Mouse (Mus musculus): ENCODE data around the gene Il12a. TPM values are rescaled to one million over a fixed set of nuclear protein-coding genes. Genes with fewer than 3 reads are reported as not detected.
A peak's percentile ranks its signal among the peaks of the same experiment; 100 is the strongest.

Gene Il12a
- not detected in 2 replicates for total RNA-seq (2014; rRNA removed; ENCODE audit: low replicate concordance)
- polyA plus RNA-seq (2015; fragmentation: Nextera tagmentation; extraction: Ambion mirVana): 0.12 and 0.21 TPM in 2 replicates

DNA sequence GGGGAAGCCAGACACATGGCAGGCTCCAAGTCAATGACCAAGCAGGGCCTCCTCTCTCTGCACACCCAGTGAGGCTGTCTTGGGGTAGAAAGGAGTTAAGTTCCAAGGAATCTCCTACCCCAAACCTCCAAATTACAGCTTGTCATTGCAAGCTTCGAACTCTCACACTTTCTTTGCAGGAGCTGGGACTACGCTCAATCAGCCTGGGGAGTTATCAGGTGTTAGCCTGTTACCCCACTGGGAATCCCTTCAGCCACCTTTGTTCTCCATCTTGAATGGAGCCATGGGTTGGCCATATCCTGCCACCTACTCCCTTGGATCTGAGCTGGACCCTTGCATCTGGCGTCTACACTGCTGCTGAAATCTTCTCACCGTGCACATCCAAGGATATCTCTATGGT is at the start of gene Il12a:
Gene Il12a, plus strand, starts transcription at position 301 of the 400 bp plus-strand sequence.
- DNase-seq (ENCODE audit: low spot score) (no peak), ATAC-seq (ENCODE audit: insufficient read depth, low read depth) (no peak)
- no peaks in the 10 kb centered on the region for H3K36me3 ChIP-seq (replicated peaks; ENCODE audit: control insufficient read depth, insufficient read depth, low read length)
- no peak for TF ChIP-seq CTCF (IDR thresholded peaks at IDR 0.05; ENCODE audit: low read depth)
- TF ChIP-seq EP300 (IDR thresholded peaks at IDR 0.05; ENCODE audit: low read depth): no peak
- no peaks in the 10 kb centered on the region for H3K9me3 ChIP-seq (replicated peaks; ENCODE audit: control insufficient read depth, low read length)
- H3K27ac ChIP-seq (ENCODE audit: low read depth): no peak within 1 kb of the TSS
- no peak within 1 kb of the TSS for H3K9ac ChIP-seq (replicated peaks; ENCODE audit: low read depth, low read length)
- peaks cover 11% of the 10 kb centered on the region; the same call in 1 of the 2 replicates for H3K4me1 ChIP-seq (ENCODE audit: control insufficient read depth, insufficient read depth)
- H3K4me3 ChIP-seq (ENCODE audit: low read depth, low read length): peak within 1 kb of the TSS; percentile 21
- H3K27me3 ChIP-seq (ENCODE audit: control insufficient read depth, insufficient read depth, low read length): peaks cover 4% of the 10 kb centered on the region; the same call in 1 of the 2 replicates
- peak within 1 kb of the TSS; percentile 47 for H3K4me2 ChIP-seq (ENCODE audit: low read depth, low read length)
- 90% methylated on average over 4 of the region's 4 CpGs for WGBS

DNA sequence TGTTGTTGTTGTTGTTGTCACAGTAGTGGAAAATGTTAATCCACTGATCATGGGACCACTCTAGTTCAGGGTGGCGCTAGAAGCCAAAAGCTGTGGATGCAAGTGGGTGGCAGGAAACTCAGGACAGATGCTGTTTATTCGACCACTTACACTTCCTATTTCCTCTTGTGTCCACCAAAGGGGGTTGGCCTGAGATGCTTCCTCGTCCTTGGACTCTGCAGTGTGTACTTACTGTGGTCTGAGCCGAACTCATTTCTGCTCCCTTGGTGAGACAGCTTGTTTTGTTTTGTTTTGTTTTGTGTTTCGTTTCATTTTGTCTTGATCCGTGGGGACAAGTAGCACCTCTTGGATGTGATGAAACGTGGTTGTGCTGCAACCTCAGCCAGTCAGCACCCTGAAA is 47.5 kb upstream of the Il12a start:
- 72% methylated on average over 7 of the region's 7 CpGs for WGBS

DNA sequence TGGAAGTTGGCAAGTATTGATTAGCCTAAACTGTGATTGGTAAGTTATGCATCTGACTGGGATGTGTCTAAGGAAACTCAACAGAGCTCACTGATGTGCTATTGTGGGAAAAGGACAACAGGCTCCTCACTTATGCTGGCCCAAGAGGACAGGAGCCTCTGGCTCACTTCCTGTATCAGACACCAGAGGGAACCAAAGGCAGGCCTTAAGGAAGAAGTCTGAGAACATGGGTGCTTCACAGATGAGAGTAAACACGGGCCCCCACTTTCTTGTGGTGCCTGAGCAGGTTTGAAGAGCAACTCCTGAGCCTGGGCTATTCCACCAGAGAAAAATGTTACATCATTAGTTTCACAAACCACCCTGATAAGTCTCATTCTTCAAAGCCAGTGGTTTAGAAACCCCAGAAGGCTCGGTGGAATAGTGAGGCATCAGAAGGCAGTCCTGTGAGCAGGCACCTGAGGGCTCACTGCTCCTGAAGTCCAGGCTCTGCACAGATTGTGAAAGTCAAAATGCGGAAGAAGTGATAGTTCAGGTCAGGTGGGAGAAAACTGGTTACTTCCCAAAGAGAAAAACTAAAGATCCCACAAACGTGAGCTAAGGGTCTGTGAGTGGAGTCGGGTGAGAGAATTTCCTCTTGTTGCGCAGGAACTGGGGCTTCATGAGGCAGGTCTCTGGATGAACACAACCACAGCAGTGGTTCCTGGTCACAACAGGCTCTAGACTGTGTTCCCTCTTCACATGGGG is 43.9 kb upstream of the Il12a start:
- no peak overlapping the region for H3K27ac ChIP-seq (ENCODE audit: low read depth)
- no peaks in the 10 kb centered on the region for H3K9me3 ChIP-seq (replicated peaks; ENCODE audit: control insufficient read depth, low read length)
- peak; percentile 33; the same call in 1 of the 2 replicates for ATAC-seq (ENCODE audit: insufficient read depth, low read depth)
- DNase-seq (ENCODE audit: low spot score): no peak
- H3K27me3 ChIP-seq (ENCODE audit: control insufficient read depth, insufficient read depth, low read length): no peaks in the 10 kb centered on the region
- no peaks in the 10 kb centered on the region for H3K4me1 ChIP-seq (ENCODE audit: control insufficient read depth, insufficient read depth)
- H3K9ac ChIP-seq (replicated peaks; ENCODE audit: low read depth, low read length): no peak overlapping the region
- 74% methylated on average over 6 of the region's 6 CpGs for WGBS
- TF ChIP-seq EP300 (IDR thresholded peaks at IDR 0.05; ENCODE audit: low read depth) (no peak), CTCF (IDR thresholded peaks at IDR 0.05; ENCODE audit: low read depth) (peak; percentile 55)
- no peak overlapping the region for H3K4me2 ChIP-seq (ENCODE audit: low read depth, low read length)
- H3K4me3 ChIP-seq (ENCODE audit: low read depth, low read length): no peak overlapping the region
- no peaks in the 10 kb centered on the region for H3K36me3 ChIP-seq (replicated peaks; ENCODE audit: control insufficient read depth, insufficient read depth, low read length)

More for the DNA sequence above, 47.5 kb upstream of the Il12a start:
- TF ChIP-seq CTCF (IDR thresholded peaks at IDR 0.05; ENCODE audit: low read depth): no peak
- TF ChIP-seq EP300 (IDR thresholded peaks at IDR 0.05; ENCODE audit: low read depth): no peak
- Histone ChIP-seq H3K9ac (replicated peaks; ENCODE audit: low read depth, low read length) (no peak overlapping the region), H3K27me3 (ENCODE audit: control insufficient read depth, insufficient read depth, low read length) (no peaks in the 10 kb centered on the region), H3K9me3 (replicated peaks; ENCODE audit: control insufficient read depth, low read length) (no peaks in the 10 kb centered on the region), H3K4me1 (ENCODE audit: control insufficient read depth, insufficient read depth) (no peaks in the 10 kb centered on the region), H3K4me2 (ENCODE audit: low read depth, low read length) (no peak overlapping the region), H3K27ac (ENCODE audit: low read depth) (no peak overlapping the region), H3K36me3 (replicated peaks; ENCODE audit: control insufficient read depth, insufficient read depth, low read length) (no peaks in the 10 kb centered on the region), H3K4me3 (ENCODE audit: low read depth, low read length) (no peak overlapping the region)
- ATAC-seq (ENCODE audit: insufficient read depth, low read depth) (no peak), DNase-seq (ENCODE audit: low spot score) (no peak)

DNA sequence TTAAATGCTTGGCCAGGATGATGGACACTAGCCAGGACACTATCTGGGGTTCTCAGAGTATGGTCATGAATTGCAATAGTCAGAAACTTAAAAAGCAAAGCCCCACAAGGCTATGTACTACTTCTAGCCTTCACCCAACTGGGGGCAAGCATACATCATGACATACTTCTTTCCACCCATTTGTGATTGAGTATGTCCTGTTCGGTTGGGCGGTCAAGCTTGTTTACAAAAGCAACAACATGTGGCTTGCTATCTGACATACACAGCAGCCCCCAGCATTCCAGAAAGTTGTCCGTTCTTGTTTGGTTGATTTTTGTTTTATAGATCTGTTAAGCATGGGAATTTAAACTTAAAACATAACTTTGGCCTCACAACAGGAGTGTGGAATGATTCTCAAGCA is 43.2 kb upstream of the Il12a start:
- H3K4me2 ChIP-seq (ENCODE audit: low read depth, low read length): no peak overlapping the region
- H3K27ac ChIP-seq (ENCODE audit: low read depth): no peak overlapping the region
- no peaks in the 10 kb centered on the region for H3K36me3 ChIP-seq (replicated peaks; ENCODE audit: control insufficient read depth, insufficient read depth, low read length)
- no peaks in the 10 kb centered on the region for H3K9me3 ChIP-seq (replicated peaks; ENCODE audit: control insufficient read depth, low read length)
- no peaks in the 10 kb centered on the region for H3K27me3 ChIP-seq (ENCODE audit: control insufficient read depth, insufficient read depth, low read length)
- no peak for ATAC-seq (ENCODE audit: insufficient read depth, low read depth)
- no peak for DNase-seq (ENCODE audit: low spot score)
- no peaks in the 10 kb centered on the region for H3K4me1 ChIP-seq (ENCODE audit: control insufficient read depth, insufficient read depth)
- whole genome bisulfite sequencing: 70% methylated on average over 3 of the region's 3 CpGs
- H3K4me3 ChIP-seq (ENCODE audit: low read depth, low read length): no peak overlapping the region
- TF ChIP-seq CTCF (IDR thresholded peaks at IDR 0.05; ENCODE audit: low read depth) (no peak), EP300 (IDR thresholded peaks at IDR 0.05; ENCODE audit: low read depth) (no peak)
- H3K9ac ChIP-seq (replicated peaks; ENCODE audit: low read depth, low read length): no peak overlapping the region

DNA sequence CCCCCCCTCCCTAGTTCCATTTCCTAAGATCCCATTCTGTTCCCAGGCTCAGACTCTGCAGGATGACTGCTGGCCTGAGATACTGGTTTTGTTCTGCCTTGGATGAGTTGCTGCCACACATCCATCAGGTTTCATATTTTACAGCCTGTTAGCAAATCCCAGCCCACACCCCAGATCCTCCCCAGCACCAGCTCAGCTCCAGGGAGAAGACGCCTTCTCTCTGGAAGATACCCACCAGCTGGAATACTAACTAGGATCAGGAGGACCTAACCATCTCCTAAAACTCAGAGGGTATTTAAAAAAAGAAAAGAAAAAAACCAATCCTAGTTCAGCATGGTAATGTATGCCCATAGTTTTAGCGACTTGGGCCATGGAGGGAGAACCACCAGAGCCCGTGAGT is 40.2 kb upstream of the Il12a start:
- TF ChIP-seq CTCF (IDR thresholded peaks at IDR 0.05; ENCODE audit: low read depth) (no peak), EP300 (IDR thresholded peaks at IDR 0.05; ENCODE audit: low read depth) (no peak)
- ATAC-seq (ENCODE audit: insufficient read depth, low read depth) (no peak), DNase-seq (ENCODE audit: low spot score) (no peak)
- Histone ChIP-seq H3K9ac (replicated peaks; ENCODE audit: low read depth, low read length) (no peak overlapping the region), H3K27ac (ENCODE audit: low read depth) (no peak overlapping the region), H3K9me3 (replicated peaks; ENCODE audit: control insufficient read depth, low read length) (no peaks in the 10 kb centered on the region), H3K4me3 (ENCODE audit: low read depth, low read length) (no peak overlapping the region), H3K36me3 (replicated peaks; ENCODE audit: control insufficient read depth, insufficient read depth, low read length) (no peaks in the 10 kb centered on the region), H3K27me3 (ENCODE audit: control insufficient read depth, insufficient read depth, low read length) (no peaks in the 10 kb centered on the region), H3K4me1 (ENCODE audit: control insufficient read depth, insufficient read depth) (no peaks in the 10 kb centered on the region), H3K4me2 (ENCODE audit: low read depth, low read length) (no peak overlapping the region)
- 84% methylated on average over 3 of the region's 3 CpGs for WGBS
